Mouse (Mus musculus): ENCODE measurements around the gene Gm20403. TPM values are rescaled to one million over a fixed set of nuclear protein-coding genes. Genes with fewer than 3 reads are reported as not detected.

Gene Gm20403
- total and polyA plus RNA-seq, 3 experiments, result not detected

- Histone ChIP-seq H3K36me3 (replicated peaks in 1 of 2; ENCODE audit: control insufficient read depth in 1 of 2, insufficient read depth in 1 of 2, low read length in 1 of 2) (no peaks in the 10 kb centered on the region), H3K79me2 (replicated peaks; ENCODE audit: control insufficient read depth, extremely low read depth, insufficient read depth, poor library complexity, severe bottlenecking) (no peaks in the 10 kb centered on the region), H3K27ac (ENCODE audit: insufficient read depth, low read depth) (peak overlapping the region; percentile 92), H3K4me1 (ENCODE audit: control insufficient read depth in 1 of 2, insufficient read depth in 2 of 2) (peaks cover 7 to 51% of the 10 kb centered on the region in 2 experiments; a peak in 3 of 4 replicates), H3K4me2 (ENCODE audit: insufficient read depth, low read depth, poor library complexity, severe bottlenecking) (peak overlapping the region; percentile 53), H3K9ac (ENCODE audit: insufficient read depth, low read depth) (0 out of 2 replicates have a peak overlapping the region, but pooled peaks have one; percentile 20), H3K9me3 (replicated peaks; ENCODE audit: low read length) (peaks cover 3% of the 10 kb centered on the region), H3K27me3 (replicated peaks) (no peaks in the 10 kb centered on the region), H3K4me3 (replicated peaks in 1 of 3; ENCODE audit: low read depth in 2 of 3, low read length in 2 of 3, poor library complexity in 1 of 3) (peak overlapping the region in 1 of 3 experiments; percentile 32)
- no peak for TF ChIP-seq USF2 (conservative IDR thresholded peaks at IDR 0.05; ENCODE audit: low read depth, low read length)
- TF ChIP-seq IRF4 (IDR thresholded peaks at IDR 0.05; ENCODE audit: low read depth, low read length), result peak; percentile 95
- TF ChIP-seq ZNF384 (IDR thresholded peaks at IDR 0.05; ENCODE audit: low read depth, low read length), result no peak
- TF ChIP-seq CHD2 (IDR thresholded peaks at IDR 0.05; ENCODE audit: low read length), result no peak
- peak; percentile 70 for TF ChIP-seq RCOR1 (conservative IDR thresholded peaks at IDR 0.05; ENCODE audit: low read depth, low read length)
- no peak for TF ChIP-seq KAT2A (IDR thresholded peaks at IDR 0.05; ENCODE audit: insufficient replicate concordance, low read length)
- peak; percentile 51; the same call in 1 of the 2 replicates for TF ChIP-seq TCF12 (IDR thresholded peaks at IDR 0.05; ENCODE audit: low read depth, low read length)
- TF ChIP-seq ETS1 (conservative IDR thresholded peaks at IDR 0.05; ENCODE audit: low read depth, low read length), result peak; percentile 66
- peak; percentile 30; the same call in 1 of the 2 replicates for TF ChIP-seq MYC (IDR thresholded peaks at IDR 0.05; ENCODE audit: low read depth, low read length)
- TF ChIP-seq ELF1 (IDR thresholded peaks at IDR 0.05; ENCODE audit: low read depth, low read length), result peak; percentile 74
- no peak for TF ChIP-seq MAZ (IDR thresholded peaks at IDR 0.05; ENCODE audit: low read depth, low read length)
- no peak for TF ChIP-seq SIN3A (IDR thresholded peaks at IDR 0.05; ENCODE audit: low read length)
- no peak for TF ChIP-seq ZC3H11A (IDR thresholded peaks at IDR 0.05; ENCODE audit: low read depth, low read length)
- TF ChIP-seq POLR2AphosphoS2 (IDR thresholded peaks at IDR 0.05; ENCODE audit: low read depth, low read length), result no peak
- no peak for TF ChIP-seq CTCF (conservative IDR thresholded peaks at IDR 0.05 in 1 of 2, IDR thresholded peaks at IDR 0.05 in 1 of 2; ENCODE audit: low read depth in 2 of 2, low read length in 2 of 2)
- TF ChIP-seq BHLHE40 (IDR thresholded peaks at IDR 0.05; ENCODE audit: low read depth, low read length), result peak; percentile 64
- TF ChIP-seq JUN (IDR thresholded peaks at IDR 0.05; ENCODE audit: insufficient read depth, low read depth, low read length), result no peak
- TF ChIP-seq PAX5 (IDR thresholded peaks at IDR 0.05; ENCODE audit: low read length), result no peak
- no peak for TF ChIP-seq GABPA (IDR thresholded peaks at IDR 0.05; ENCODE audit: insufficient replicate concordance, low read depth, low read length)
- TF ChIP-seq MAX (IDR thresholded peaks at IDR 0.05; ENCODE audit: low read length), result peak; percentile 45
- peak; percentile 16; the same call in 1 of the 2 replicates for TF ChIP-seq TBP (conservative IDR thresholded peaks at IDR 0.05; ENCODE audit: low read depth, low read length)
- TF ChIP-seq ZKSCAN1 (IDR thresholded peaks at IDR 0.05; ENCODE audit: borderline replicate concordance, low read depth, low read length), result no peak
- TF ChIP-seq MXI1 (IDR thresholded peaks at IDR 0.05; ENCODE audit: low read depth, low read length), result no peak
- no peak for TF ChIP-seq USF1 (IDR thresholded peaks at IDR 0.05; ENCODE audit: low read depth, low read length)
- no peak for TF ChIP-seq UBTF (IDR thresholded peaks at IDR 0.05; ENCODE audit: low read depth, low read length)
- peak; percentile 68; the same call in 1 of the 2 replicates for TF ChIP-seq MEF2A (IDR thresholded peaks at IDR 0.05; ENCODE audit: borderline replicate concordance, low read depth, low read length)
- TF ChIP-seq E2F4 (IDR thresholded peaks at IDR 0.05; ENCODE audit: insufficient replicate concordance, low read depth, low read length), result no peak
- TF ChIP-seq HCFC1 (IDR thresholded peaks at IDR 0.05; ENCODE audit: low read depth, low read length), result peak; percentile 17; the same call in 1 of the 2 replicates
- TF ChIP-seq POLR2A (IDR thresholded peaks at IDR 0.05; ENCODE audit: low read depth, low read length), result peak; percentile 25; the same call in 1 of the 2 replicates
- TF ChIP-seq NELFE (IDR thresholded peaks at IDR 0.05; ENCODE audit: low read depth, low read length), result no peak; the same call in 1 of the 2 replicates
- TF ChIP-seq EP300 (IDR thresholded peaks at IDR 0.05; ENCODE audit: low read length), result peak; percentile 91
- TF ChIP-seq ZMIZ1 (IDR thresholded peaks at IDR 0.05; ENCODE audit: low read depth, low read length), result no peak
- no peak for TF ChIP-seq JUND (conservative IDR thresholded peaks at IDR 0.05; ENCODE audit: low read depth, low read length)
- TF ChIP-seq RAD21 (IDR thresholded peaks at IDR 0.05; ENCODE audit: low read depth, low read length), result no peak
- TF ChIP-seq CHD1 (IDR thresholded peaks at IDR 0.05; ENCODE audit: low read depth, low read length), result no peak
- TF ChIP-seq MAFK (IDR thresholded peaks at IDR 0.05; ENCODE audit: insufficient replicate concordance, low read length), result no peak
- no peak for TF ChIP-seq NRF1 (IDR thresholded peaks at IDR 0.05; ENCODE audit: low read depth, low read length)
- no peak for TF ChIP-seq SMC3 (IDR thresholded peaks at IDR 0.05; ENCODE audit: low read depth, low read length)
- DNase-seq (ENCODE audit: extremely low read depth), result peak; percentile 89
- in situ Hi-C loops (cut with MboI; ENCODE audit: low pct_ligation_motif_present, low pct_unique_long_range_greater_than_20kb, low sequenced_read_pairs), result no loop called here
- dilution Hi-C loops (cut with MboI; ENCODE audit: extremely low pct_ligation_motif_present, extremely low pct_unique_long_range_greater_than_20kb, low sequenced_read_pairs), result no loop called here
Observed at GRCm38 (mm10) chr12:55019421-55019877, 33.1 kb upstream of the Gm20403 start.

Data from CH12.LX (cell line).